Mouse (Mus musculus): Measurements from ENCODE around the gene Rwdd1. TPM values are rescaled to one million over a fixed set of nuclear protein-coding genes. Genes with fewer than 3 reads are reported as not detected.

The Rwdd1 gene
- polyA plus RNA-seq (2015; fragmentation: Nextera tagmentation; extraction: Ambion mirVana), result 118 and 121 TPM in 2 replicates

- Histone ChIP-seq H3K4me2 (peak within 1 kb of the TSS; percentile 63), H3K4me3 (peak within 1 kb of the TSS; percentile 97), H3K9ac (peak within 1 kb of the TSS; percentile 97), H3K4me1 (replicated peaks) (peaks cover 26% of the 10 kb centered on the region), H3K9me3 (no peaks in the 10 kb centered on the region), H3K27me3 (no peaks in the 10 kb centered on the region), H3K27ac (replicated peaks) (peak within 1 kb of the TSS; percentile 91), H3K36me3 (peaks cover 6% of the 10 kb centered on the region; the same call in 1 of the 2 replicates)
- under 1% methylated on average over 82 of the region's 82 CpGs for WGBS
- ATAC-seq (ENCODE audit: low FRiP score, low read depth), result peak; percentile 100
Observed at GRCm38 (mm10) chr10:34019302-34020075, at the start of gene Rwdd1. Gene Rwdd1 (minus strand): TSS chr10:34019624.

DNA sequence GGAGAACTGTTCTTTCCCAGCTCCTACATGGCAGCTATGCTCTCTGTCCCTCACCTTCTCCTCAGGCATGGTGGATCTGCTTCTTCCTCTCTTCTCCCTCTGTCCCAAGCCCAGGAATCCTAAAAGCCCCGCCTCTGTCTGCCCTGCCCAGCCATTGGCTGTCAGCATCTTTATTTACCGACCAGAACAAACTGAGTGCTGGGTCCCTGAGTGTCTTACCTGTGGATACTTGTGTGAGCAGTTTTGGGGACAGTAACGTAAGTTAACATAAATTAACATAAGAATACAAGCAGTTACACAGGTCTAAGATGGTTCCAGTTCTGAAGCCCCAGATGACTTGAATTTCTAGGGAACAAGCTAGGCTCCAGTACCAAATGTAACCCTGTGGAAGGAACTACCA lies 47.2 kb upstream of the Rwdd1 start:
- H3K27ac ChIP-seq (replicated peaks), result no peak overlapping the region
- H3K9me3 ChIP-seq, result no peaks in the 10 kb centered on the region
- no peak for ATAC-seq (ENCODE audit: low FRiP score, low read depth)
- 50% methylated on average over 3 of the region's 3 CpGs for WGBS
- no peak overlapping the region for H3K9ac ChIP-seq
- no peaks in the 10 kb centered on the region for H3K4me1 ChIP-seq (replicated peaks)
- H3K27me3 ChIP-seq, result no peaks in the 10 kb centered on the region
- no peak overlapping the region for H3K4me2 ChIP-seq
- no peaks in the 10 kb centered on the region for H3K36me3 ChIP-seq
- no peak overlapping the region for H3K4me3 ChIP-seq

- Histone ChIP-seq H3K4me3 (no peak overlapping the region), H3K9me3 (no peaks in the 10 kb centered on the region), H3K27me3 (no peaks in the 10 kb centered on the region), H3K36me3 (no peaks in the 10 kb centered on the region), H3K4me1 (replicated peaks) (no peaks in the 10 kb centered on the region), H3K9ac (no peak overlapping the region), H3K27ac (replicated peaks) (no peak overlapping the region), H3K4me2 (no peak overlapping the region)
- no peak for ATAC-seq (ENCODE audit: low FRiP score, low read depth)
- 87% methylated on average over 2 of the region's 2 CpGs for WGBS
Observed at GRCm38 (mm10) chr10:34053987-34054386, 34.6 kb upstream of the Rwdd1 start.

DNA sequence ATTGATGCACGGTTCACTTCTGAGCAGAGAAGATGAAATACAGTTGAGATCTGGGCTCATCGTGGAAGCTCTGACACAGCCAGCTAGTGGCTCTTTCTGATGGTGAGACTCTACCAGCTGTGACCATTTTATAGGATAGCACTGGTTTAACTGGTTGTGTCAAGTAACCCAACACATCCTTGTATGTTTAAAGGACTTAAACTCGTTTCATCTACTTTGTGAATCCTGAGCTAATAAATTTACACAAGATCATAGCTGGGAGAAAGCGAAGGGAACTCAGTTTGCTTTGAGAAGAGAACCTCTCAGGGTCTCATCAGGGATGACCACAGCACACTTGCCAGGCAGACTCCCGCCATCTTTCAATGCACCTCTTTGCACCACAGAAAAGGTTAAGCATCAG lies 24.8 kb upstream of the Rwdd1 start, which contains the start of gene Calhm4:
Gene Calhm4 (minus strand): TSS at position 101 of the 400 bp plus-strand sequence.
- Histone ChIP-seq H3K9me3 (no peaks in the 10 kb centered on the region), H3K27ac (replicated peaks) (no peak within 1 kb of the TSS), H3K4me2 (no peak within 1 kb of the TSS), H3K36me3 (no peaks in the 10 kb centered on the region), H3K9ac (no peak within 1 kb of the TSS), H3K27me3 (no peaks in the 10 kb centered on the region), H3K4me1 (replicated peaks) (no peaks in the 10 kb centered on the region), H3K4me3 (no peak within 1 kb of the TSS)
- no peak for ATAC-seq (ENCODE audit: low FRiP score, low read depth)
- WGBS, result 90% methylated on average over 5 of the region's 5 CpGs

DNA sequence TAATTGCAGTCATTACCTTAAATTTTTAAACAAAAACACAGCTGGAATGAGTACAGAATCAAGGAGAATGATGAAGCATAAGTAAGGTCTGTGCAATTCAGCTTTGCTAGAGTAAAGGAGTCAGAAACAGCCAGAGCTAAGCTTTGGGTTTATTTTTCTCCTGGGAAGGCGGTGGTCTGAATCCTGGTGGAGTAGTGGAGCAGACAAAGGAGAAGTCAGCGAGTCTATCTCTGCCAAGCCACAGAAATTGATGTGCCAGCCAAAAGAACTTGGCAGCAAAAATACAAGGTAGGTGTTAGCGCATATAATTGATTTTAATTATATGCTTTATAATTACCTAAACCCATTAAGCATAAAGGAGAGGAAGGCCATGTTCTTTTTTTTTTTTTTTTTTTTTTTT lies 18.0 kb upstream of the Rwdd1 start, which contains the start of gene Trappc3l:
Gene Trappc3l (plus strand): TSS at position 197 of the 400 bp plus-strand sequence.
- Histone ChIP-seq H3K36me3 (no peaks in the 10 kb centered on the region), H3K27ac (replicated peaks) (no peak within 1 kb of the TSS), H3K9me3 (no peaks in the 10 kb centered on the region), H3K4me1 (replicated peaks) (peaks cover 7% of the 10 kb centered on the region; the same call in 1 of the 2 replicates), H3K9ac (no peak within 1 kb of the TSS), H3K4me2 (peak within 1 kb of the TSS; percentile 18; the same call in 1 of the 2 replicates), H3K4me3 (no peak within 1 kb of the TSS), H3K27me3 (no peaks in the 10 kb centered on the region)
- WGBS, result 64% methylated on average over 3 of the region's 3 CpGs
- ATAC-seq (ENCODE audit: low FRiP score, low read depth), result no peak

GRCm38 (mm10) chr10:34036587-34036986 lies 17.2 kb upstream of the Rwdd1 start:
- Histone ChIP-seq H3K36me3 (no peaks in the 10 kb centered on the region), H3K4me2 (peak overlapping the region; percentile 18; the same call in 1 of the 2 replicates), H3K27ac (replicated peaks) (no peak overlapping the region), H3K27me3 (no peaks in the 10 kb centered on the region), H3K9ac (no peak overlapping the region), H3K4me1 (replicated peaks) (peaks cover 7% of the 10 kb centered on the region; the same call in 1 of the 2 replicates), H3K4me3 (no peak overlapping the region), H3K9me3 (no peaks in the 10 kb centered on the region)
- ATAC-seq (ENCODE audit: low FRiP score, low read depth), result peak; percentile 83
- WGBS, result 15% methylated on average over 5 of the region's 5 CpGs

GRCm38 (mm10) chr10:34033630-34034305 lies 14.3 kb upstream of the Rwdd1 start:
- no peaks in the 10 kb centered on the region for H3K9me3 ChIP-seq
- WGBS, result 21% methylated on average over 22 of the region's 22 CpGs

GRCm38 (mm10) chr10:34030322-34030721 lies 10.9 kb upstream of the Rwdd1 start:
- no peak overlapping the region for H3K4me2 ChIP-seq
- no peak for ATAC-seq (ENCODE audit: low FRiP score, low read depth)
- peaks cover 7% of the 10 kb centered on the region; the same call in 1 of the 2 replicates for H3K4me1 ChIP-seq (replicated peaks)
- H3K27me3 ChIP-seq, result no peaks in the 10 kb centered on the region
- H3K36me3 ChIP-seq, result no peaks in the 10 kb centered on the region
- 83% methylated on average over 5 of the region's 5 CpGs for WGBS
- H3K27ac ChIP-seq (replicated peaks), result no peak overlapping the region
- H3K9me3 ChIP-seq, result no peaks in the 10 kb centered on the region
- H3K9ac ChIP-seq, result no peak overlapping the region
- H3K4me3 ChIP-seq, result no peak overlapping the region

More at GRCm38 (mm10) chr10:34033630-34034305, 14.3 kb upstream of the Rwdd1 start:
- peak; percentile 94 for ATAC-seq (ENCODE audit: low FRiP score, low read depth)
- Histone ChIP-seq H3K36me3 (no peaks in the 10 kb centered on the region), H3K27ac (replicated peaks) (no peak overlapping the region), H3K4me1 (replicated peaks) (peaks cover 7% of the 10 kb centered on the region; the same call in 1 of the 2 replicates), H3K4me2 (peak overlapping the region; percentile 51), H3K9ac (peak overlapping the region; percentile 31; the same call in 1 of the 2 replicates), H3K4me3 (peak overlapping the region; percentile 25), H3K27me3 (no peaks in the 10 kb centered on the region)

DNA sequence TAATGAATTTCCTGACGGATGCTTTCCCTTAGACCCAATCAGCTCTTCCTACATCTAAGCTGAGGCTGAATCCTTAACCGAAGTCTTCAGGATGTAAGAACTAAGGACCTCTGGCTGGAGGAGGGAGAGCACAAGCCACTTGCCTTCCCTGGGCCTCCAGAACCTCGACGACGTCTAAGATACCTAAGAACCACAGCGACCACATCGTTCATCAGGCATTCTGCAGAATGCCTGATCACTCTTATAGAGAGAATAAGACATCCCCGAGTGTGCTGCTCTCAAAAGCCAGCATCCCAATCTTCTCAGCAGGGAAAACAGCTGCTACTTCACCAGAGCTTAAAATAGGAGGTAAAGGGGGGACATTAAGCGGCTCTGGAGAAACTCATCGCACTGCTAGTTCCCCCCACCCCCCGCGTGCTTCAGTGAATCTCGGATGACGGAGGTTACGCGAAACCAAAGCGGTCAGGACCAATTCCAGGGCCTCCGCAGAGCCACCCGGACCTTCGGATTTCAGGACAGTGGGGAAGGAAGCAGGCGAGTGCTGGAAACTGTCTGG lies 600 bp downstream of the Rwdd1 start:
- H3K9ac ChIP-seq, result peak overlapping the region; percentile 97
- no peak for ATAC-seq (ENCODE audit: low FRiP score, low read depth)
- H3K36me3 ChIP-seq, result peaks cover 6% of the 10 kb centered on the region; the same call in 1 of the 2 replicates
- H3K4me2 ChIP-seq, result peak overlapping the region; percentile 63
- WGBS, result under 1% methylated on average over 21 of the region's 21 CpGs
- no peaks in the 10 kb centered on the region for H3K9me3 ChIP-seq
- peak overlapping the region; percentile 91 for H3K27ac ChIP-seq (replicated peaks)
- H3K27me3 ChIP-seq, result no peaks in the 10 kb centered on the region
- H3K4me1 ChIP-seq (replicated peaks), result peaks cover 26% of the 10 kb centered on the region
- H3K4me3 ChIP-seq, result peak overlapping the region; percentile 97

DNA sequence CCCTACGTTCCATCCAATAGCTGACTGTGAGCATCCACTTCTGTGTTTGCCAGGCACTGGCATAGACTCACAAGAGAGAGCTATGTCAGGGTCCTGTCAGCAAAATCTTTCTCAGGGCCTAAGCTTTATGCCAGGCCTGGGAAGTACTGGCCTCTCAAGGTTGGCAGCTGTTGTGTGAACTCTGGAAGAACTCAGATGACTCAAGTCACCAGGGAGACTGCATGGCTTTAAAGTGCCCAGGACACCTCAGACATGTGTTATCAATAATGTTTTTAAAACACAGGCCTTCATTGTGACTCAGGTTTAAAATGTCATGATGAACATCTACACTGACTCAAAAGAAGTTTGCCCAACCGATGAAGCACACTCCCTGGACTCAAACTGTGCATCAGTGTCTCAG lies 6.2 kb downstream of the Rwdd1 start:
- no peaks in the 10 kb centered on the region for H3K9me3 ChIP-seq
- no peak overlapping the region for H3K4me3 ChIP-seq
- 80% methylated on average over 2 of the region's 2 CpGs for WGBS
- peaks cover 13% of the 10 kb centered on the region for H3K4me1 ChIP-seq (replicated peaks)
- no peak overlapping the region for H3K4me2 ChIP-seq
- no peak overlapping the region for H3K27ac ChIP-seq (replicated peaks)
- no peak overlapping the region for H3K9ac ChIP-seq
- H3K27me3 ChIP-seq, result no peaks in the 10 kb centered on the region
- ATAC-seq (ENCODE audit: low FRiP score, low read depth), result no peak
- H3K36me3 ChIP-seq, result peaks cover 15% of the 10 kb centered on the region

DNA sequence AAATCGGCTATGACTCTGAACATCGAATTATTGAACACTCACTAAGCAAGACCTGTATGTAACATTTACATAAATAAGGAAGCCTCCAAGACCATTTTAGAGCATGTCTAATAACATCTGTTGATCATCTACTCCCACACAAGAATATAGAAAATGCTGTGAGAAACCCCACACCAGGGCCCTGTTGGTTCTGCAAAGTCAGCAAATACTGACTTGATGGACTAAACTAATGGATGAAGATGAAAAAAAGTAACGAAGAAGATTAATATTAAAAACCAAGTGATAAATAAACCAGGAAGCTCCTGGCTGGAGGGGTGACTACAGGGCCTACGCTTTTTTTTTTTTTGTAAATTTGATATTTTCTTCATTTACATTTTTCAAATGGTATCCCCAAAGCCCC lies 6.8 kb downstream of the Rwdd1 start:
- H3K9me3 ChIP-seq, result no peaks in the 10 kb centered on the region
- peaks cover 21% of the 10 kb centered on the region for H3K36me3 ChIP-seq
- ATAC-seq (ENCODE audit: low FRiP score, low read depth), result no peak
- no peak overlapping the region for H3K4me3 ChIP-seq
- no peak overlapping the region for H3K4me2 ChIP-seq
- H3K9ac ChIP-seq, result no peak overlapping the region
- H3K27ac ChIP-seq (replicated peaks), result no peak overlapping the region
- 94% methylated on average over 4 of the region's 4 CpGs for WGBS
- no peaks in the 10 kb centered on the region for H3K27me3 ChIP-seq
- H3K4me1 ChIP-seq (replicated peaks), result peaks cover 6% of the 10 kb centered on the region

- Histone ChIP-seq H3K36me3 (peaks cover 76% of the 10 kb centered on the region), H3K9me3 (no peaks in the 10 kb centered on the region), H3K4me2 (no peak overlapping the region)
Observed at GRCm38 (mm10) chr10:33998397-33998796, 21.0 kb downstream of the Rwdd1 start.

More at GRCm38 (mm10) chr10:33998397-33998796, 21.0 kb downstream of the Rwdd1 start:
- Histone ChIP-seq H3K27me3 (no peaks in the 10 kb centered on the region), H3K4me3 (no peak overlapping the region), H3K4me1 (replicated peaks) (no peaks in the 10 kb centered on the region), H3K9ac (no peak overlapping the region), H3K27ac (replicated peaks) (no peak overlapping the region)
- no peak for ATAC-seq (ENCODE audit: low FRiP score, low read depth)

Measured in hindbrain, embryonic 15.5 days (tissue).